Mouse (Mus musculus): ENCODE measurements at regions not wholly inside any gene's neighbourhood (a gene's known extent, or its start where the extent isn't known, plus 50 kb on each side); places are given as distances from the start of the nearest gene placed in this dataset.

DNA sequence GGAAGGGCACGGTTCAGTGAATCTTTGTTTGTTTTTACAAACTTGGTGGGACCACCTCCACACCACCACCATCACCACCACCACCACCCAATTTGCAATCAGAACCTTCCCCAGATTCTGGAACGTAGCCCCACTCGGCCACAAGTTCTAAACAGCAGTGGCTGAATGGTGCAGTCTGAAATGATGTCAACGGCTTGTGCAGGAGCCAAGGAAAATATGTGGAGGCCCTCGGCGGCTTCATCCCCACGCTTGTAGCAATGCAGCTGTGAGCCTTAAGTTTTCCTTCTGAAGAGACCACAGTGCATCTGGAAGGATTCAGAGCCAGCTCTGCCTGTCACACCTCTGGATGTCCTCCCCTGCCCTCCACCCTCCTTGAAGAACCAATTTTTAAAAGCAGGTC lies 493.4 kb downstream of the Ccdc171 start:
- peak overlapping the region; percentile 13 for H3K27ac ChIP-seq (replicated peaks)
- no peaks in the 10 kb centered on the region for H3K9me3 ChIP-seq (replicated peaks)
- H3K9ac ChIP-seq = no peak overlapping the region
- ATAC-seq (ENCODE audit: insufficient number of reproducible peaks, low FRiP score, low TSS enrichment, low read depth) = peak; percentile 61; the same call in 1 of the 2 replicates
- H3K4me1 ChIP-seq = peaks cover 27% of the 10 kb centered on the region
- WGBS = 51% methylated on average over 7 of the region's 7 CpGs
- no peaks in the 10 kb centered on the region for H3K36me3 ChIP-seq
- H3K4me3 ChIP-seq (replicated peaks) = no peak overlapping the region
- no peak overlapping the region for H3K4me2 ChIP-seq (replicated peaks)
- H3K27me3 ChIP-seq = no peaks in the 10 kb centered on the region

- H3K4me1 ChIP-seq = peaks cover 27% of the 10 kb centered on the region
- WGBS = 58% methylated on average over 14 of the region's 14 CpGs
- peak overlapping the region; percentile 13; the same call in 1 of the 2 replicates for H3K27ac ChIP-seq (replicated peaks)
- ATAC-seq (ENCODE audit: insufficient number of reproducible peaks, low FRiP score, low TSS enrichment, low read depth) = no peak
- no peak overlapping the region for H3K4me2 ChIP-seq (replicated peaks)
- no peaks in the 10 kb centered on the region for H3K27me3 ChIP-seq
- no peaks in the 10 kb centered on the region for H3K9me3 ChIP-seq (replicated peaks)
- no peak overlapping the region for H3K4me3 ChIP-seq (replicated peaks)
- H3K9ac ChIP-seq = no peak overlapping the region
- H3K36me3 ChIP-seq = no peaks in the 10 kb centered on the region
These were observed 494.3 kb downstream of the Ccdc171 start for GRCm38 (mm10) chr4:84019500-84020255.

GRCm38 (mm10) chr4:84020692-84021091 lies 495.3 kb downstream of the Ccdc171 start:
- Histone ChIP-seq H3K9ac (no peak overlapping the region), H3K4me2 (replicated peaks) (no peak overlapping the region), H3K9me3 (replicated peaks) (no peaks in the 10 kb centered on the region), H3K4me3 (replicated peaks) (no peak overlapping the region), H3K4me1 (peaks cover 27% of the 10 kb centered on the region), H3K27ac (replicated peaks) (peak overlapping the region; percentile 22; the same call in 1 of the 2 replicates), H3K36me3 (no peaks in the 10 kb centered on the region), H3K27me3 (no peaks in the 10 kb centered on the region)
- no peak for ATAC-seq (ENCODE audit: insufficient number of reproducible peaks, low FRiP score, low TSS enrichment, low read depth)
- 59% methylated on average over 1 of the region's 1 CpGs for WGBS

GRCm38 (mm10) chr4:84022323-84022722 lies 497.0 kb downstream of the Ccdc171 start:
- WGBS = 85% methylated on average over 7 of the region's 7 CpGs
- Histone ChIP-seq H3K4me1 (peaks cover 27% of the 10 kb centered on the region), H3K9me3 (replicated peaks) (no peaks in the 10 kb centered on the region), H3K27me3 (no peaks in the 10 kb centered on the region), H3K27ac (replicated peaks) (no peak overlapping the region), H3K36me3 (no peaks in the 10 kb centered on the region), H3K4me3 (replicated peaks) (no peak overlapping the region), H3K4me2 (replicated peaks) (no peak overlapping the region), H3K9ac (no peak overlapping the region)
- ATAC-seq (ENCODE audit: insufficient number of reproducible peaks, low FRiP score, low TSS enrichment, low read depth) = no peak

- no peak for ATAC-seq (ENCODE audit: insufficient number of reproducible peaks, low FRiP score, low TSS enrichment, low read depth)
- Histone ChIP-seq H3K9me3 (replicated peaks) (no peaks in the 10 kb centered on the region), H3K4me1 (0 out of 2 replicates have a peak, but pooled peaks cover under 1% of the 10 kb centered on the region), H3K4me3 (replicated peaks) (no peak overlapping the region), H3K27ac (replicated peaks) (no peak overlapping the region), H3K9ac (no peak overlapping the region), H3K27me3 (no peaks in the 10 kb centered on the region), H3K36me3 (no peaks in the 10 kb centered on the region), H3K4me2 (replicated peaks) (no peak overlapping the region)
- 47% methylated on average over 8 of the region's 8 CpGs for WGBS
These were observed 500.8 kb downstream of the Ccdc171 start for GRCm38 (mm10) chr4:84026144-84026543.

DNA sequence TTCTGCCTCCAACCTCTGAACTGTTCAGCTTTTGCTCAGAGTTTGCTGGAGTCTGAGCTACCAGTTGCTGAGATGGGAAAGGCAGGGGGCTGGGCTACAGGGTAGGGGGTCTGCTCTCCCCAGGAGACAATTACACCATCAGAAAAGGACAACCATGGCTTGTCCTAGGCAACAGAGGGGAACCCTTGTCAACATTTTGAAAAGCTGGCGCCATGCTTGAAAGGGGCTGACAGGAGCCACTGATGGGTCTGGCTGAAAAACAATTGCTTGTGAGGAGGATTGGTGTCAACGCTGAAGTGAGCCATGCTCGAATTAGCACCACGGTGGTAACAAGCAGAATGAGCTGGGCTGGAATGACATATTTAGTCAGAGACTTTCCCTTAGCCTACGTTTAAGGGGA lies 502.8 kb downstream of the Ccdc171 start:
- Histone ChIP-seq H3K4me3 (replicated peaks) (no peak overlapping the region), H3K4me1 (0 out of 2 replicates have a peak, but pooled peaks cover 4% of the 10 kb centered on the region), H3K27me3 (no peaks in the 10 kb centered on the region), H3K36me3 (no peaks in the 10 kb centered on the region), H3K9me3 (replicated peaks) (no peaks in the 10 kb centered on the region), H3K27ac (replicated peaks) (no peak overlapping the region), H3K4me2 (replicated peaks) (no peak overlapping the region), H3K9ac (no peak overlapping the region)
- no peak for ATAC-seq (ENCODE audit: insufficient number of reproducible peaks, low FRiP score, low TSS enrichment, low read depth)
- WGBS = 55% methylated on average over 5 of the region's 5 CpGs

DNA sequence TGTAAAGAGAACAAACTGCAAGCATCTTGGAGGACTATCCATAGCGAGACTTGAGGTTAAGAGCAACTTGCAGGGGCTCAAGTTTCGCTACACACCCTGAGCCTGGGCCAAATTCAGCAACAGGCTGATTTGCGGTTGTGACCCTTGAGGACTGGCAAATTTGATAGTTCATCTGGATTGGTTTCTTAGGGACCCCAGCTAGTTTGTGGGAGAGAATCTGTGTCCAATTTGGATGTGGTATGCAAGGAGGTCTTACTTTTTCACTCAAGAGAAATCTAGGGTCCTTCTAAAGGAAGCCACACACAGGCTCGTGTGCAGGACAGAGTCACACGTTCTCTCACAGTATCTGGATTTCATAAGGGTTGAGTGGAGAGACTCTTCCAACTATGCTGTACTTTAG lies 505.6 kb downstream of the Ccdc171 start:
- Histone ChIP-seq H3K27me3 (no peaks in the 10 kb centered on the region), H3K9ac (no peak overlapping the region), H3K9me3 (replicated peaks) (no peaks in the 10 kb centered on the region), H3K27ac (replicated peaks) (peak overlapping the region; percentile 60; the same call in 1 of the 2 replicates), H3K4me2 (replicated peaks) (0 out of 2 replicates have a peak overlapping the region, but pooled peaks have one; percentile 4), H3K36me3 (no peaks in the 10 kb centered on the region), H3K4me1 (0 out of 2 replicates have a peak, but pooled peaks cover 4% of the 10 kb centered on the region), H3K4me3 (replicated peaks) (no peak overlapping the region)
- ATAC-seq (ENCODE audit: insufficient number of reproducible peaks, low FRiP score, low TSS enrichment, low read depth) = peak; percentile 57; the same call in 1 of the 2 replicates
- WGBS = 28% methylated on average over 5 of the region's 5 CpGs

- 0 out of 2 replicates have a peak, but pooled peaks cover 4% of the 10 kb centered on the region for H3K4me1 ChIP-seq
- no peaks in the 10 kb centered on the region for H3K9me3 ChIP-seq (replicated peaks)
- no peak for ATAC-seq (ENCODE audit: insufficient number of reproducible peaks, low FRiP score, low TSS enrichment, low read depth)
- no peak overlapping the region for H3K4me3 ChIP-seq (replicated peaks)
- H3K36me3 ChIP-seq = no peaks in the 10 kb centered on the region
- H3K27me3 ChIP-seq = no peaks in the 10 kb centered on the region
- H3K27ac ChIP-seq (replicated peaks) = no peak overlapping the region
- no peak overlapping the region for H3K4me2 ChIP-seq (replicated peaks)
- 52% methylated on average over 10 of the region's 10 CpGs for WGBS
- no peak overlapping the region for H3K9ac ChIP-seq
These were observed 507.2 kb downstream of the Ccdc171 start for GRCm38 (mm10) chr4:84032505-84032904.

GRCm38 (mm10) chr4:84035347-84035746 lies 510.0 kb downstream of the Ccdc171 start:
- H3K4me3 ChIP-seq (replicated peaks) = no peak overlapping the region
- WGBS = 92% methylated on average over 1 of the region's 1 CpGs
- no peak overlapping the region for H3K4me2 ChIP-seq (replicated peaks)
- 0 out of 2 replicates have a peak, but pooled peaks cover 4% of the 10 kb centered on the region for H3K4me1 ChIP-seq
- no peaks in the 10 kb centered on the region for H3K36me3 ChIP-seq
- no peak for ATAC-seq (ENCODE audit: insufficient number of reproducible peaks, low FRiP score, low TSS enrichment, low read depth)
- no peak overlapping the region for H3K9ac ChIP-seq
- no peaks in the 10 kb centered on the region for H3K9me3 ChIP-seq (replicated peaks)
- no peak overlapping the region for H3K27ac ChIP-seq (replicated peaks)
- H3K27me3 ChIP-seq = no peaks in the 10 kb centered on the region

DNA sequence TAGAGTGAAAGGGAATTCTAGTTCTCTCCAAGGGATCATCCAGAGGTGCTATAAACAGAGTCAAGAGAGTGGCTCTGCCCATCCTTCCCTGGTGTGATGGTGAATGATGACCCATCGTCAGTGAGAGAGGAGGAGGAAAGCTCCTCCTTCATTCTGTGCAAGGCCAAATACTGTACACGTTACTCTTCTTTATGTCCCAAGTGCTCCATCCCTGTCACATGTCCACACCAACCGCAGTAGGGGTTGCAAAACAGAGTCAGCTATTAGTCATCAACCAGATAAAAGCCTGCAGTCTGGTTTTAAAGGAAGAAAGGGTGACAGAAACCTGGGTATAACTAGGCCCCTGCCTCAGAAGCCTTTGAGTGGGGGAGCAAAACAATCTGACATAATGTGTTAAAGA lies 512.2 kb downstream of the Ccdc171 start:
- no peak for ATAC-seq (ENCODE audit: insufficient number of reproducible peaks, low FRiP score, low TSS enrichment, low read depth)
- H3K27me3 ChIP-seq = no peaks in the 10 kb centered on the region
- no peaks in the 10 kb centered on the region for H3K9me3 ChIP-seq (replicated peaks)
- H3K9ac ChIP-seq = no peak overlapping the region
- no peaks in the 10 kb centered on the region for H3K36me3 ChIP-seq
- H3K4me2 ChIP-seq (replicated peaks) = no peak overlapping the region
- no peak overlapping the region for H3K4me3 ChIP-seq (replicated peaks)
- WGBS = 90% methylated on average over 3 of the region's 3 CpGs
- H3K4me1 ChIP-seq = no peaks in the 10 kb centered on the region
- H3K27ac ChIP-seq (replicated peaks) = no peak overlapping the region

GRCm38 (mm10) chr4:84050243-84050642 lies 524.9 kb downstream of the Ccdc171 start:
- Histone ChIP-seq H3K27ac (replicated peaks) (no peak overlapping the region), H3K9me3 (replicated peaks) (no peaks in the 10 kb centered on the region), H3K9ac (no peak overlapping the region), H3K4me1 (no peaks in the 10 kb centered on the region), H3K4me2 (replicated peaks) (no peak overlapping the region), H3K4me3 (replicated peaks) (no peak overlapping the region), H3K27me3 (no peaks in the 10 kb centered on the region), H3K36me3 (no peaks in the 10 kb centered on the region)
- ATAC-seq (ENCODE audit: insufficient number of reproducible peaks, low FRiP score, low TSS enrichment, low read depth) = no peak
- 73% methylated on average over 6 of the region's 6 CpGs for WGBS

All from embryonic facial prominence, embryonic 15.5 days (tissue).